In genomic region chr11:115534759-115535371, GRCm38 (mm10) we compare ENCODE assay signal across 8 mouse cellular contexts. TPM values are rescaled to one million over a fixed set of nuclear protein-coding genes. Genes with fewer than 3 reads are reported as not detected.
A peak's percentile ranks its signal among the peaks of the same experiment; 100 is the strongest.
DNase-seq lines count a peak whose midpoint lies in the region; ATAC-seq and TF ChIP-seq lines count a peak whose summit lies in the region.

No protein-coding gene starts in this region.

- H3K9ac ChIP-seq in forebrain, embryonic 11.5 days (ENCODE audit: low read length) = peak overlapping the region; percentile 99
- H3K9ac ChIP-seq in liver, embryonic 15.5 days = peak overlapping the region; percentile 99

- WGBS in forebrain, embryonic 11.5 days = 8% methylated on average over 11 of the region's 11 CpGs
- WGBS in liver, embryonic 15.5 days (ENCODE audit: insufficient replicate concordance) = 4% methylated on average over 11 of the region's 11 CpGs

- no peak for DNase-seq in gastrocnemius, adult 2 months
- no peak for DNase-seq in gastrocnemius, postnatal 25 days
- peak; percentile 38 for DNase-seq in 3T3-L1 (ENCODE audit: low read depth, low spot score)
- DNase-seq in forebrain, embryonic 11.5 days (ENCODE audit: low spot score) = no peak
- DNase-seq in adrenal gland, postnatal 10 days = no peak
- DNase-seq in layer of hippocampus, postnatal 36 days = no peak
- no peak for DNase-seq in layer of hippocampus, adult 9-11 months

- H3K9me3 ChIP-seq in forebrain, embryonic 11.5 days (ENCODE audit: control insufficient read depth, low read length) = no peaks in the 10 kb centered on the region
- no peaks in the 10 kb centered on the region for H3K9me3 ChIP-seq in liver, embryonic 15.5 days (replicated peaks)

- peak overlapping the region; percentile 99 for H3K4me3 ChIP-seq in gastrocnemius, adult 2 months
- H3K4me3 ChIP-seq in forebrain, embryonic 11.5 days (ENCODE audit: low read depth, low read length) = peak overlapping the region; percentile 96
- peak overlapping the region; percentile 100 for H3K4me3 ChIP-seq in liver, embryonic 15.5 days (replicated peaks)

- H3K4me1 ChIP-seq in forebrain, embryonic 11.5 days (replicated peaks; ENCODE audit: control insufficient read depth, insufficient read depth, low read length) = no peaks in the 10 kb centered on the region
- H3K4me1 ChIP-seq in liver, embryonic 15.5 days (replicated peaks) = peaks cover 46% of the 10 kb centered on the region

- H3K27me3 ChIP-seq in forebrain, embryonic 11.5 days (ENCODE audit: control insufficient read depth, insufficient read depth, low read length) = no peaks in the 10 kb centered on the region
- no peaks in the 10 kb centered on the region for H3K27me3 ChIP-seq in liver, embryonic 15.5 days

- H3K36me3 ChIP-seq in forebrain, embryonic 11.5 days (ENCODE audit: control insufficient read depth, insufficient read depth, low read length) = peaks cover 16% of the 10 kb centered on the region
- peaks cover 42% of the 10 kb centered on the region for H3K36me3 ChIP-seq in liver, embryonic 15.5 days (replicated peaks)

- intact Hi-C loops in gastrocnemius, adult 2 months (cut with DNase I) = loop anchor here (5.0 kb wide), 2 partner anchors 43 to 77 kb away; partner anchors contain the start of genes Mif4gd and Nt5c

- no peak for ATAC-seq in forebrain, embryonic 11.5 days (replicated peaks; ENCODE audit: low FRiP score)
- ATAC-seq in liver, embryonic 15.5 days (ENCODE audit: insufficient read depth) = no peak

- H3K27ac ChIP-seq in gastrocnemius, adult 2 months = peak overlapping the region; percentile 97
- peak overlapping the region; percentile 99 for H3K27ac ChIP-seq in forebrain, embryonic 11.5 days (ENCODE audit: low read depth, low read length)
- peak overlapping the region; percentile 100 for H3K27ac ChIP-seq in liver, embryonic 15.5 days (replicated peaks)

- peak overlapping the region; percentile 79 for H3K4me2 ChIP-seq in forebrain, embryonic 11.5 days (ENCODE audit: low read depth, low read length, severe bottlenecking)
- H3K4me2 ChIP-seq in liver, embryonic 15.5 days = peak overlapping the region; percentile 79

- no peak for TF ChIP-seq CTCF in gastrocnemius, adult 2 months (IDR thresholded peaks at IDR 0.05)

RNA-seq across cellular contexts. Expression of gene Sumo2, which starts 1.2 kb away (rescaled TPM):
- 100 to 1,000 TPM; 138 to 164 TPM for total RNA-seq in gastrocnemius, adult 2 months (2021)
- total RNA-seq in gastrocnemius, postnatal 25 days (2021) = 100 to 1,000 TPM; 119 to 122 TPM
- 1,384 and 1,509 TPM in 2 replicates for polyA plus RNA-seq in forebrain, embryonic 11.5 days (2014; fragmentation: Nextera tagmentation; extraction: Ambion mirVana)
- polyA plus RNA-seq in liver, embryonic 15.5 days (2015; fragmentation: Nextera tagmentation; extraction: Ambion mirVana) = 301 and 355 TPM in 2 replicates
- 100 to 1,000 TPM; 255 to 272 TPM for total RNA-seq in adrenal gland, postnatal 10 days (2021)
- 100 to 1,000 TPM; 324 to 344 TPM for total RNA-seq in layer of hippocampus, postnatal 36 days (2021)

RNA-seq across cellular contexts. Expression of gene Jpt1, which starts 20.7 kb away (rescaled TPM):
- 10 to 100 TPM; 38.4 to 40.9 TPM for total RNA-seq in gastrocnemius, adult 2 months (2021)
- total RNA-seq in gastrocnemius, postnatal 25 days (2021) = 10 to 100 TPM; 36.9 to 41.2 TPM
- polyA plus RNA-seq in forebrain, embryonic 11.5 days (2014; fragmentation: Nextera tagmentation; extraction: Ambion mirVana) = 961 and 989 TPM in 2 replicates
- 233 and 234 TPM in 2 replicates for polyA plus RNA-seq in liver, embryonic 15.5 days (2015; fragmentation: Nextera tagmentation; extraction: Ambion mirVana)
- total RNA-seq in adrenal gland, postnatal 10 days (2021) = 100 to 1,000 TPM; 113 to 123 TPM
- 100 to 1,000 TPM; 138 to 161 TPM for total RNA-seq in layer of hippocampus, postnatal 36 days (2021)

RNA-seq across cellular contexts. Expression of gene Nup85, which starts 29.4 kb away (rescaled TPM):
- total RNA-seq in gastrocnemius, adult 2 months (2021) = 10 to 100 TPM; 17.2 to 18.6 TPM
- total RNA-seq in gastrocnemius, postnatal 25 days (2021) = 10 to 100 TPM; 21.4 to 23.8 TPM
- 236 and 245 TPM in 2 replicates for polyA plus RNA-seq in forebrain, embryonic 11.5 days (2014; fragmentation: Nextera tagmentation; extraction: Ambion mirVana)
- polyA plus RNA-seq in liver, embryonic 15.5 days (2015; fragmentation: Nextera tagmentation; extraction: Ambion mirVana) = 111 and 114 TPM in 2 replicates
- total RNA-seq in adrenal gland, postnatal 10 days (2021) = 10 to 100 TPM; 44.4 to 48.7 TPM
- total RNA-seq in layer of hippocampus, postnatal 36 days (2021) = 10 to 100 TPM; 49.8 to 60.7 TPM

RNA-seq across cellular contexts. Expression of gene Nt5c, which starts 43.2 kb away (rescaled TPM):
- 1 to 10 TPM; 5.8 to 7.7 TPM for total RNA-seq in gastrocnemius, adult 2 months (2021)
- total RNA-seq in gastrocnemius, postnatal 25 days (2021) = 10 to 100 TPM in 1 of 2 experiments, 1 to 10 TPM in 1; 8.7 to 11.2 TPM
- polyA plus RNA-seq in forebrain, embryonic 11.5 days (2014; fragmentation: Nextera tagmentation; extraction: Ambion mirVana) = 72.6 and 78.5 TPM in 2 replicates
- 38.1 and 41.9 TPM in 2 replicates for polyA plus RNA-seq in liver, embryonic 15.5 days (2015; fragmentation: Nextera tagmentation; extraction: Ambion mirVana)
- total RNA-seq in adrenal gland, postnatal 10 days (2021) = 10 to 100 TPM; 70.2 to 70.9 TPM
- total RNA-seq in layer of hippocampus, postnatal 36 days (2021) = 10 to 100 TPM; 62.5 to 67.8 TPM

RNA-seq across cellular contexts. Expression of gene Armc7, which starts 59.4 kb away (rescaled TPM):
- total RNA-seq in gastrocnemius, adult 2 months (2021) = under 1 TPM; 0.95 to 0.99 TPM
- total RNA-seq in gastrocnemius, postnatal 25 days (2021) = 1 to 10 TPM in 1 of 2 experiments, under 1 TPM in 1; 0.94 to 1.0 TPM
- polyA plus RNA-seq in forebrain, embryonic 11.5 days (2014; fragmentation: Nextera tagmentation; extraction: Ambion mirVana) = 8.9 and 9.7 TPM in 2 replicates
- 3.3 and 3.5 TPM in 2 replicates for polyA plus RNA-seq in liver, embryonic 15.5 days (2015; fragmentation: Nextera tagmentation; extraction: Ambion mirVana)
- total RNA-seq in adrenal gland, postnatal 10 days (2021) = 1 to 10 TPM; 5.8 to 7.9 TPM
- 10 to 100 TPM; 10.9 to 11.2 TPM for total RNA-seq in layer of hippocampus, postnatal 36 days (2021)
